Mouse (Mus musculus): ENCODE data around the gene Itsn1.

Gene Itsn1

GRCm38 (mm10) chr16:91813543-91813942 is 84.5 kb downstream of the Itsn1 start:
- DNase-seq (ENCODE audit: low spot score), result no peak

- DNase-seq (ENCODE audit: low spot score), result no peak
These were observed 86.0 kb downstream of the Itsn1 start for GRCm38 (mm10) chr16:91815067-91815466.

- no peak for DNase-seq (ENCODE audit: low spot score)
These were observed 91.2 kb downstream of the Itsn1 start for GRCm38 (mm10) chr16:91820299-91820698.

GRCm38 (mm10) chr16:91822325-91822724 is 93.2 kb downstream of the Itsn1 start:
- no peak for DNase-seq (ENCODE audit: low spot score)

GRCm38 (mm10) chr16:91822759-91823158 is 93.7 kb downstream of the Itsn1 start:
- no peak for DNase-seq (ENCODE audit: low spot score)

GRCm38 (mm10) chr16:91825774-91826325 is 96.8 kb downstream of the Itsn1 start:
- DNase-seq (ENCODE audit: low spot score), result no peak

GRCm38 (mm10) chr16:91826893-91827292 is 97.8 kb downstream of the Itsn1 start:
- DNase-seq (ENCODE audit: low spot score), result no peak

- DNase-seq (ENCODE audit: low spot score), result no peak
These were observed 98.4 kb downstream of the Itsn1 start for GRCm38 (mm10) chr16:91827456-91827855.

- no peak for DNase-seq (ENCODE audit: low spot score)
These were observed 99.1 kb downstream of the Itsn1 start for GRCm38 (mm10) chr16:91828160-91828559.

- DNase-seq (ENCODE audit: low spot score), result no peak
These were observed 99.5 kb downstream of the Itsn1 start for GRCm38 (mm10) chr16:91828603-91829002.

GRCm38 (mm10) chr16:91829121-91829520 is 100.0 kb downstream of the Itsn1 start:
- no peak for DNase-seq (ENCODE audit: low spot score)

GRCm38 (mm10) chr16:91830260-91830659 is 101.2 kb downstream of the Itsn1 start:
- no peak for DNase-seq (ENCODE audit: low spot score)

GRCm38 (mm10) chr16:91833121-91833520 is 104.0 kb downstream of the Itsn1 start:
- DNase-seq (ENCODE audit: low spot score), result no peak

- DNase-seq (ENCODE audit: low spot score), result no peak
These were observed 104.5 kb downstream of the Itsn1 start for GRCm38 (mm10) chr16:91833558-91833957.

- no peak for DNase-seq (ENCODE audit: low spot score)
These were observed 104.9 kb downstream of the Itsn1 start for GRCm38 (mm10) chr16:91833981-91834380.

GRCm38 (mm10) chr16:91835790-91836189 is 106.7 kb downstream of the Itsn1 start:
- no peak for DNase-seq (ENCODE audit: low spot score)

- DNase-seq (ENCODE audit: low spot score), result no peak
These were observed 107.8 kb downstream of the Itsn1 start for GRCm38 (mm10) chr16:91836592-91837557.

- DNase-seq (ENCODE audit: low spot score), result no peak
These were observed 108.5 kb downstream of the Itsn1 start for GRCm38 (mm10) chr16:91837558-91838041.

GRCm38 (mm10) chr16:91838771-91839170 is 109.7 kb downstream of the Itsn1 start:
- no peak for DNase-seq (ENCODE audit: low spot score)

- DNase-seq (ENCODE audit: low spot score), result no peak
These were observed 110.4 kb downstream of the Itsn1 start for GRCm38 (mm10) chr16:91839462-91839861.

GRCm38 (mm10) chr16:91841026-91841630 is 112.0 kb downstream of the Itsn1 start:
- no peak for DNase-seq (ENCODE audit: low spot score)

- DNase-seq (ENCODE audit: low spot score), result no peak
These were observed 117.1 kb downstream of the Itsn1 start for GRCm38 (mm10) chr16:91846089-91846741.
